Mouse (Mus musculus) heart, postnatal 0 days (tissue): Measurements from ENCODE around the gene Gm156. TPM values are rescaled to one million over a fixed set of nuclear protein-coding genes. Genes with fewer than 3 reads are reported as not detected.

ENCODE experiments used
- ATAC-seq: fragments of 200-750 bp; cut with Nextera tagmentation; 2 replicates; pipeline ENCODE4 v1.8.0; 2017; ENCODE audit warnings: low read depth, moderate number of reproducible peaks, moderate library complexity; ENCODE audit not compliant: insufficient read depth
- DNase-seq: peaks from one replicate; pipeline ENCODE4 v3.0.0-alpha.2; 2016; ENCODE audit warnings: low spot score
- H3K27ac ChIP-seq: fragments of 300-500 bp; sonication (generic); 2 replicates; pipeline ENCODE4 v1.5.1; 2014; ENCODE audit warnings: low read depth, mild to moderate bottlenecking
- H3K27me3 ChIP-seq: fragments of 300-500 bp; sonication (generic); 2 replicates; pipeline ENCODE4 v1.6.1; 2014; ENCODE audit warnings: low read length, mixed read lengths; ENCODE audit not compliant: control insufficient read depth, insufficient read depth
- H3K36me3 ChIP-seq: fragments of 300-500 bp; sonication (generic); replicated peaks from 2 replicates; pipeline ENCODE4 v1.6.1; 2014; ENCODE audit warnings: low read length, mixed read lengths; ENCODE audit not compliant: control insufficient read depth, insufficient read depth
- H3K4me1 ChIP-seq: fragments of 300-500 bp; sonication (generic); 2 replicates; pipeline ENCODE4 v1.6.1; 2014; ENCODE audit warnings: antibody characterized with exemption; ENCODE audit not compliant: control insufficient read depth, insufficient read depth
- H3K4me2 ChIP-seq: fragments of 300-500 bp; sonication (generic); 2 replicates; pipeline ENCODE4 v1.6.1; 2014; ENCODE audit warnings: low read depth, mild to moderate bottlenecking, low read length, moderate library complexity
- H3K4me3 ChIP-seq: fragments of 300-500 bp; sonication (generic); 2 replicates; pipeline ENCODE4 v1.5.1; 2014; ENCODE audit warnings: low read depth, low read length
- H3K9ac ChIP-seq: fragments of 300-500 bp; sonication (generic); replicated peaks from 2 replicates; pipeline ENCODE4 v1.6.1; 2014; ENCODE audit warnings: low read depth, low read length, mixed read lengths
- H3K9me3 ChIP-seq: fragments of 300-500 bp; sonication (generic); replicated peaks from 2 replicates; pipeline ENCODE4 v1.6.1; 2016; ENCODE audit warnings: low read length; ENCODE audit not compliant: control insufficient read depth
- CTCF ChIP-seq: IDR thresholded peaks from 2 replicates; pipeline ENCODE4 v1.5.1; 2016; ENCODE audit warnings: antibody characterized with exemption, control low read depth, low read depth
- EP300 ChIP-seq: IDR thresholded peaks from 2 replicates; pipeline ENCODE4 v1.6.1; 2016; ENCODE audit warnings: antibody characterized with exemption, low read depth
- WGBS: fragments of 180-500 bp; shearing (Covaris S2); extraction: QIAGEN DNeasy Blood & Tissue Kit; methylation state at CpG from one replicate; pipeline ENCODE4 v1.1.7; 2014; 5-methylcytosine and 5-hydroxymethylcytosine counted together
- polyA plus RNA-seq: library from polyadenylated mRNA; unstranded; fragments of >200 nt; fragmentation: Nextera tagmentation; extraction: Ambion mirVana; gene quantifications from 2 replicates; pipeline ENCODE4 v1.2.1, GENCODE M21; 2015
- total RNA-seq: library from RNA; depleted of rRNA; stranded (reverse); fragments of >200 nt; gene quantifications from 2 replicates; pipeline ENCODE4 v1.2.3, GENCODE M21; 2014; ENCODE audit warnings: low replicate concordance

The Gm156 gene
- total and polyA plus RNA-seq, 2 experiments from 2014 or later = not detected

DNA sequence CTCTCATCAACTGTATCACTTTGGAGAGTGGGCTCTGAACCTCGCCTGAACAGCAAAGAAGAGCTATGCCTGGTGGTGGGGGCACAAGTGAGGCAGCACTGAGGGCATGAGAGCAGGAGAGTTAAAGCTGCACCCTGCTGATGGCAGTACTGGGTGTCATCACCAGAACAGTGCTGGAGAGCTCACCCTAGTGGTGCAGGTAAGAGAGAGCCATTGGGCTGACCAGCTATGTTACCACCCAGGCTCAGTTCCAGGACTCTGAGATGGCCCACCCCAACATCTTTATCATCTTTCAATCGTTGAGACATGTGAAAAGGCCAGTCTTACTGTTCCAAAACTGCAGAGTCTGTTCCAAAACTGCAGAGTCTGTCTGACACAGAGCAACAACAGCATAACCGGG lies 37.9 kb downstream of the Gm156 start:
- Histone ChIP-seq H3K27ac (no peak overlapping the region), H3K4me2 (no peak overlapping the region), H3K9me3 (no peaks in the 10 kb centered on the region), H3K9ac (no peak overlapping the region), H3K36me3 (no peaks in the 10 kb centered on the region), H3K4me1 (no peaks in the 10 kb centered on the region), H3K4me3 (no peak overlapping the region), H3K27me3 (no peaks in the 10 kb centered on the region)
- ATAC-seq (no peak), DNase-seq (no peak)
- TF ChIP-seq CTCF = no peak
- TF ChIP-seq EP300 = no peak
- 48% methylated on average over 3 of the region's 3 CpGs for WGBS

DNA sequence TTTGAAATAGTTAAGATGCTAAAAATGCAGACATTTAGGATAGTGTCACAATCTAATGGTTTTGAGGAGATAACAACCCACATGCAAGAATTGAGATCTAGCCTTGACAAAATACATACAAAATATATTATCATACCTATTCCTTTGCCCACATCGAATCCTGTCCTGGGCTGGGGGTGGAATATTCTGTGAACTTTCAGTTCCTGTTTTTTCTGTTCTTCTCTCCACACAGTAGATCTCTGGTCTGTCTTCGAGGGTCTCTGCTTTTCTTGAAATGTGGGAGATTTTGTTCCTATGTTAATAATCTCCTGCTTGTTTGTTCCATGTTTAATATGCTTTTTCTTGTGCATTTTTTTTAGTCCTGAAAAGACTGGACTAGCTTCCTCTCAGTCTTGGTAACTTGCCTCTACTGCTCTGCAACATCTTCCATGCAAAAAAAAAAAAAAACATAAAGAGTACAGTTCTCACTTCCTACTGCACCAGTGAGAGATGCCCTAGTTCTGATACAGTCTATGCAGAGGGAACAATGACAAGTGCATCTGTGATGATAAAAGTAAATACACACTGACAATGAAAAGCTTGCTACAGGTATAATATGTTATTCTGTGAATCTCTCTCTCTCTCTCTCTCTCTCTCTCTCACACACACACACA lies 43.9 kb downstream of the Gm156 start, which contains the start of gene Klri2:
Klri2 (minus strand) TSS at position 416 of the 653 bp plus-strand sequence.
- TF ChIP-seq EP300 (no peak), CTCF (no peak)
- Histone ChIP-seq H3K9ac (no peak within 1 kb of the TSS), H3K4me1 (no peaks in the 10 kb centered on the region), H3K27me3 (no peaks in the 10 kb centered on the region), H3K9me3 (no peaks in the 10 kb centered on the region), H3K4me2 (no peak within 1 kb of the TSS), H3K27ac (no peak within 1 kb of the TSS), H3K4me3 (no peak within 1 kb of the TSS), H3K36me3 (no peaks in the 10 kb centered on the region)
- DNase-seq (no peak), ATAC-seq (no peak)
- WGBS = 46% methylated on average over 2 of the region's 2 CpGs

DNA sequence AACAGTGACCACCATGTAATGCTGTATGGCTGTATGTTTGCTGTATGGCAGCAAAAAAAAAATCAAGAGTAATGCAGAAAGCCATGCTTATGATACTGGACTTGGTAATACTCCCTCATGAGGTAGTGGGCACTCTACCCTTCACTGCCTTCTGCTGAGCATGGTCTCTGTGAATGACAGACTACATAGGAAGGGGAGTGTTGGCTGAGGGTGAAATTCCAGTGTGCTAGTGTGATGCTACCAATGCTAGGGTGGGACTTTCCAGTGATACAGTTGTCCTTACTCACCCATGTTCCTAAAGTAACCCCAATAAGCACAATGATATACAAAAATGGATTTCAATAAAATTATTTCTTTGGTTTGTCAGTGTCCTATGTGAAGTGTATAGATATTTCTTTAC lies 47.7 kb downstream of the Gm156 start:
- Histone ChIP-seq H3K4me2 (no peak overlapping the region), H3K27me3 (no peaks in the 10 kb centered on the region), H3K9me3 (no peaks in the 10 kb centered on the region), H3K4me1 (no peaks in the 10 kb centered on the region), H3K27ac (no peak overlapping the region), H3K4me3 (no peak overlapping the region), H3K36me3 (no peaks in the 10 kb centered on the region), H3K9ac (no peak overlapping the region)
- DNase-seq = no peak
- no peak for TF ChIP-seq EP300
- no peak for TF ChIP-seq CTCF
- ATAC-seq = no peak

DNA sequence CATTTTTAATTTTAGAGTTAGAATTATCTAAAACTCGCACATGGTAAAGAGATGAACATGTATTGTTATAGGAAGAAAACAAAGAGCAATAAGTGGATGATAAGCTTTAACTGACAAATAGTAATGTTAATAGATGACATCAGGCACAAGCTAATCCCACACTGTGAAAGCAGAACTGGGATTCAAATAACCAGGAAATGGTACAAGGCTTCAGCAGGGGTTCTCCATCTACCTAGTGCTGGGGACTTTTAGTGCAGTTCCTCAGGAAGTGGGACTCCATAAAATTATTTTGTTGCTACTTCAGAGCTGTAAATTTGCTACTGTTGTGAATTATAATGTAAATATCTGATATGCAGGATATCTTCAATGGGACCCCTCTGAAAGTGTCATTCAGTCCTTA lies 56.8 kb downstream of the Gm156 start:
- WGBS = 69% methylated on average over 1 of the region's 1 CpGs
- ATAC-seq = no peak

GRCm38 (mm10) chr6:129721390-129721789 lies 62.7 kb downstream of the Gm156 start:
- WGBS = 41% methylated on average over 1 of the region's 1 CpGs
- no peak for ATAC-seq
- TF ChIP-seq CTCF (no peak), EP300 (no peak)

More for the DNA sequence above, 56.8 kb downstream of the Gm156 start:
- Histone ChIP-seq H3K27me3 (no peaks in the 10 kb centered on the region), H3K4me2 (no peak overlapping the region), H3K36me3 (no peaks in the 10 kb centered on the region), H3K4me1 (no peaks in the 10 kb centered on the region), H3K9ac (no peak overlapping the region), H3K9me3 (no peaks in the 10 kb centered on the region), H3K27ac (no peak overlapping the region), H3K4me3 (no peak overlapping the region)
- no peak for DNase-seq
- TF ChIP-seq CTCF (no peak), EP300 (no peak)

DNA sequence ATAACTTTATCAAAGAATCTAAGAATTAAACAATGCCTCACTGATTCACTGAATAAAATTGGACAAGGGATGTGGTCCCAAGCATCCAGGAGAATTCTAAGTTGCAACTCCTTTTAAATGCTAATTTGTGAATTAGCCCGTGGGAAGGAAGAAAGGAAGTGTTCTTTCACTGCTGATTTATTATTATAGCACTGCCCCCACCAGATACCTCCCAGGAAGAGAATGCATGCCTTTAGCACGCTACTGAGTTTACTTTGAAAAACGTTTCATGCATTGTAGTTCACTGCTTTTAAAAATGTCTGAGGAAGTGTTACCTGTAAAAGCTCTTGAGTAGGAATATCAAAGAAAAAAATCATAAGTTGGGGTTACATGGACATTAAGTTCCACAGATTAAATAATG lies 63.6 kb downstream of the Gm156 start:
- no peak overlapping the region for H3K4me3 ChIP-seq
- no peak overlapping the region for H3K4me2 ChIP-seq
- DNase-seq = no peak
- ATAC-seq = no peak
- H3K27me3 ChIP-seq = no peaks in the 10 kb centered on the region
- H3K36me3 ChIP-seq = no peaks in the 10 kb centered on the region
- H3K4me1 ChIP-seq = no peaks in the 10 kb centered on the region
- TF ChIP-seq CTCF = no peak
- no peak for TF ChIP-seq EP300
- H3K27ac ChIP-seq = no peak overlapping the region
- 26% methylated on average over 3 of the region's 3 CpGs for WGBS
- no peak overlapping the region for H3K9ac ChIP-seq
- H3K9me3 ChIP-seq = no peaks in the 10 kb centered on the region

More at GRCm38 (mm10) chr6:129721390-129721789, 62.7 kb downstream of the Gm156 start:
- H3K4me1 ChIP-seq = no peaks in the 10 kb centered on the region
- H3K4me2 ChIP-seq = no peak overlapping the region
- no peak for DNase-seq
- no peaks in the 10 kb centered on the region for H3K36me3 ChIP-seq
- no peak overlapping the region for H3K9ac ChIP-seq
- H3K27me3 ChIP-seq = no peaks in the 10 kb centered on the region
- H3K4me3 ChIP-seq = no peak overlapping the region
- H3K27ac ChIP-seq = no peak overlapping the region
- H3K9me3 ChIP-seq = no peaks in the 10 kb centered on the region
